Mouse (Mus musculus) C2C12 (cell line): ENCODE data around the gene Urm1.

ENCODE experiments used
- CEBPB ChIP-seq: IDR thresholded peaks from one replicate; pipeline ENCODE4 v1.6.1; 2011; ENCODE audit warnings: low read depth, mild to moderate bottlenecking, control low read depth, moderate library complexity
- CTCF ChIP-seq: IDR thresholded peaks from one replicate; pipeline ENCODE4 v1.5.1; 2011; ENCODE audit not compliant: control insufficient read depth, insufficient read depth, insufficient read length
- FOSL1 ChIP-seq: IDR thresholded peaks from one replicate; pipeline ENCODE4 v1.8.0; 2011; ENCODE audit warnings: mild to moderate bottlenecking, low read length; ENCODE audit not compliant: poor library complexity, insufficient read depth, severe bottlenecking
- MAX ChIP-seq: IDR thresholded peaks from one replicate; pipeline ENCODE4 v1.6.1; 2011; ENCODE audit warnings: mild to moderate bottlenecking, control low read depth
- MYOD1 ChIP-seq: IDR thresholded peaks from one replicate; pipeline ENCODE4 v1.6.1; 2011; ENCODE audit warnings: low read depth; ENCODE audit not compliant: control insufficient read depth, insufficient read length
- MYOG ChIP-seq: IDR thresholded peaks from one replicate; pipeline ENCODE4 v1.6.1; 2011; ENCODE audit not compliant: control insufficient read depth, insufficient read length; ENCODE audit errors: extremely low read depth

- TF ChIP-seq MAX: no peak
- no peak for TF ChIP-seq CTCF
- TF ChIP-seq MYOG: no peak
- TF ChIP-seq CEBPB: no peak
- no peak for TF ChIP-seq MYOD1
- TF ChIP-seq FOSL1: no peak
Measured at GRCm38 (mm10) chr2:29773323-29773722, 46.6 kb upstream of the Urm1 start.
